Mouse (Mus musculus): ENCODE measurements around the gene Arntl. TPM values are rescaled to one million over a fixed set of nuclear protein-coding genes. Genes with fewer than 3 reads are reported as not detected.
A peak's percentile ranks its signal among the peaks of the same experiment; 100 is the strongest.

Arntl gene
- total RNA-seq, 2 experiments from 2014 or later: 41.9 to 45.7 TPM

DNA sequence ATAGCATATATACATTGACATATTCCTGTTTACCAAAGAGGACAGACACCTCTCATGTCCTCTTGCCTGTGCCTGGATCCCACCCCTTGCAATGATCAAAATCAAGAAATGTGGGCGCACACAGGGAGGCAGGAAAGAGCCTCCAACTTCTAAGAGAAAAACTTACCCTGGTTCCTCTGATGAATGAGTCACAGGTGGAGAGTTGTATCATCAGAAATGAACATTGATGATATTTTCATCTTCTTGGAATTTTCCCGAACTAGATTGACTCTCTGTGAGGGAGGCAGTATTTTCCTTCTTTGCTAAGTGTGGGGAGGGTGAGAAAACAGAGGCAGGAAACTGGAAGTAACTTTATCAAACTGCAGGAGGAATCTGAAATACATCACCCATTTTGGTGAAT lies 78.1 kb downstream of the Arntl start:
- DNase-seq (ENCODE audit: low spot score in 2 of 2): no peak

DNA sequence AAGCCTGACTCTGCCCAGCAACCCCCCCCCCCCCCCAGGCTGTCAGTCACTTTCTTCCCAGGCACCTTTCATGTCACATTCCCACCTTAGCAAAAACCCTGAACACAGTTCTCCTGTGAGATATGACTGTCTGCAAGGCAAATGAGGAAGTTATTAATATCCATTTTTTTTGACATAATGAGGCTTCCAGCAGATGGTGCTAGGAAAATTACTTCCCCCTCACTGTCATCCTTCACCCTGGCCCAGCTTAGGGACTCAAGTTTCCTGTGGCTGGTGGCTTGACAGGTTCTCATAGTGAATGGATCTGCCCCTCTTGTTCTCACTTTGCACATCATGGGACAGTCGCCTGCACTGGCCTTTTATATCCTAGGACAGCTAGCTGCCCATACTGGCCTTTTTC lies 81.9 kb downstream of the Arntl start:
- no peak for DNase-seq (ENCODE audit: low spot score in 2 of 2)

DNA sequence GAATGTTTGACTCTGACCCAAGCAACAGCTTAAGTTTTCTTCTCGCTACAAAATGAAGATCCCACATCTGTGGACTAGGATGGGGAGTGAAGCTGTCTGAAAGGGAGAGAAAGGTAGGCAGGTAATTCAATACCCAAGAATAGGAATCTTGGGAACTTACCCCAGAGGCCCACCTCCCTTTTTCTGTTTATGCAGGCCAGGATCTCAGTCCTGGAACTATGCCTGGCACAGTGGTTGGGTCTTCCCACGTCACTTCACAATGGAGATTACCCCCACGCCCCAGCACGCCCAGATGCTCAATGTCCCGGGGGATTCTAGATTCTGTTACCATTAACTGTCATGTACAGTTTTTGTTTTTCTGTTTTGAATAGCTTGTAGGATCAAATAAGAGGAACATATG lies 84.5 kb downstream of the Arntl start:
- no peak for DNase-seq (ENCODE audit: low spot score in 2 of 2)

DNA sequence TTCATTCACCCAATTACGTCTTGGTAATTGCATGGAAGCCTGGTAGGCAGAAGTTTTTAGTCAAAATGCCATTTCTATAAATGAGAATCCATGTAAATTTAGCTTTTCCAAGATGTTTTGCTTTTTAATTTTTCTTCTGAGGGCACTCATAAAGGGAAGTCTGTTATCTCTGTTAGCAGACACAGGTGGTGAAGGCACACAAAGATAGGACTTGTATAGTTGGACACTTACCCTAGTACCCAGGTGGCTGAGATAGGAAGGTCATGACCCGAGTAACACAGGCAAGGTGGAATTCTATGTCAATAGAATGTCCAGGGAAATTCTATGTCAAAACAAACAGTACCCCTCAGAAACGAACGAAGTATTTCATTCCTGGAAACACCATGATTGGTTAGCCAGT lies 84.9 kb downstream of the Arntl start:
- no peak for DNase-seq (ENCODE audit: low spot score in 2 of 2)

DNA sequence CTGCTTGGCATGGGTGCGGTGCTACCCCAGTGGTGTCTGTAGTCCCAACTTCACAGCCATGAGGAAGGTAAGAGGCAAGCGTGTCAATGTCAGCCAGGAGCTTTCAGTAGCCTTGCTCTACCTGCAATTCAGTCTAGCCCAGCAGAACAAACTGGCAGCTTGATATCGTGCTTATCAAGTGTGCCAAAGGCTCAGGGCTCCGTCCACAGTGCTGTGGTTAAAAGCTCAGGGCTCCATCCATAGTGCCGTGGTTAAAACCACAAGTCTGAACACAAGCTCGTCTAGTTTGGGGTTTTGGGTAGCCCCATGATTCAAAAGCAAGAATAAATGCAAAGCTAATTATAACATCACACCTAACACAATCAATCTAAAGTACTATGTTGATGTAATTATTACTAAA lies 87.3 kb downstream of the Arntl start:
- no peak for DNase-seq (ENCODE audit: low spot score in 2 of 2)

DNA sequence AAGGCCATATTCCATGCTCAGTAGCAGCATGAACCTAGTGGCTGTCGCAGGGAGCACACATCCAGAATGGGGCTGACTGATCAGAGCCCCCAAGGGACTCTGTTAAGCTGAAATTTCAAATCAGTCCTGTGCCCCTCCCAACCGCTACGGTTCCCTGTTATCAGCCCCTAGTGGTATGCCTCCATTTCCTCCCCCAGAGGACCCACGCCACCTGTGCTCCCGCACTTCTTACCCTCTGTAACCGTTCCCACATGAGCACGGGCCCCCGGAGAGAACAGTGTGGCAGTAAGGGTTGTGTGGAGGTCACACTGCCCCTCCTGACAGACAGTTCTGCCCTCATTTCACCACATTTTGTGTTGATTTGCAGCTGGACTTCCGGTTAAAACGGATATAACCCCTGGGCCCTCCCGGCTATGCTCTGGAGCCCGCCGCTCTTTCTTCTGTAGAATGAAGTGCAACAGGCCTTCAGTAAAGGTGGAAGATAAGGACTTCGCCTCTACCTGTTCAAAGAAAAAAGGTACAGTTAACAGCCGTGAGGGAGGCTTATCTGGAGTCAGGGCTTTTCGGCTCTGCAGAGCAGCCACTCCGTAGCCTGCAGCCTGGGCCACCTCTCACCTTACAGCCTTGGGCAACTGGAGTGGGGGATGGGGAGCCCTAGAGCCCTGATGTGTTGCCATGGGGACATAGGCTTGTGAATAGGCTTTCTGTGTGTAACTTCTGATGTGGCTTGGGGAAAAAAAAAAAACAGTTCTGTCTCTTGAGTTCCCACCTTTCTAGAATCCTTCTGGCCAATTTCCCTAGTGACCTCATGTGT lies 88.0 kb downstream of the Arntl start:
- DNase-seq (ENCODE audit: low spot score in 2 of 2): no peak

DNA sequence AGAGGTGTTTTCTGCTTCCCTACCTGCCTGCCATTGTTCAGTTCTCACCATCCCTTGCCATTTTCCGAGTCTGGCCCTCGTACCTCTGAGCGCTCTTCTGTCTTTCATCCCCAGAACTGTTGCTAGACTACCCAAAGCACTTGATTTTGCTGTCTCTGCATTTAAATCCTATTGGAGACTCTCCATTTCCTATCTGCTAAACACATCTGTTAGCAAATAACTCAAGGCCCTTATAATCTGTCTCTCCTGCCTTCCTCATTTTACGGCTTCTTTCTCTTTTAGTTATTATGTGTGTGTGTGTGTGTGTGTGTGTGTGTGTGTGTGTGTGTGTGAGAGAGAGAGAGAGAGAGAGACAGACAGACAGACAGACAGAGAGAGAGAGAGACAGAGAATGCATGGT lies 90.5 kb downstream of the Arntl start:
- DNase-seq (ENCODE audit: low spot score in 2 of 2): no peak

DNA sequence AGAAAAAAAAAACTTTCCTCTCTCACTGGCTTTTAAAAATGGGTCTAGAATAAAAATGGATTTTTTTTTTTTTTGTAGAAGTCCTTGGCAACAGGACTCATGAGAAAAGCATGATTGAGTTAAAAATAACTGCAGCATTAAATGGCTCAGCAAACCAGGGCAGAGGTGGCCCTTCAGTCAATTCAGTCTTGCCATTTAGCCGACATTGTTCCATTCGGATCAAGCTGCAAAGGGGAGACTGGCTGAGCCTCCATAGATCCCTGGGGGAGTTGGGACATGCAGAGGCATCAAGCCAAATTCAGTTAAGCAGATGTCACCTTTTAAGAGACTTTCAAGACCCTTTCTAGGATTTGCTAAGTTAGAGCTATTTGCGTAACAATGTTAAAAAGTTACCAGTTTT lies 102.9 kb downstream of the Arntl start:
- no peak for DNase-seq (ENCODE audit: low spot score in 2 of 2)

DNA sequence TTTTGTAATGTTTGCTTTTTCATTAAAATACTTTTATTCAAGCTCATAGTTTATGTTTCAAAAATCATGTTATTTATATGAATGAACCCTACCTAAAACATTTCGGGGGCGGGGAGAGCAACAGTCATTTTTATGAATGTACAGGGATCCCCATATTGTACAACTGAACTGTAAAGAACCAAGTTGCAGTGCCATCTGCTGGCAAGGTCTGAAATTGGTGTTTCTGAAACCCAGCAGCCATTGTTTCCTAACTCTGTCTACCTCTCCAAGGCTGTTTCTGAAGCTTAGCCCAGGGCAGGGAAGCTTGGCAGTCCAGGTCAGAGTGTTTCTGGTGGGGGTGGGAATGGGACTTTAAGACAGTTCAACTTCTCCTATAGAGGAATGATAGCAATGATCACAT lies 104.5 kb downstream of the Arntl start:
- peak; percentile 48 for DNase-seq (ENCODE audit: low spot score in 2 of 2)

DNA sequence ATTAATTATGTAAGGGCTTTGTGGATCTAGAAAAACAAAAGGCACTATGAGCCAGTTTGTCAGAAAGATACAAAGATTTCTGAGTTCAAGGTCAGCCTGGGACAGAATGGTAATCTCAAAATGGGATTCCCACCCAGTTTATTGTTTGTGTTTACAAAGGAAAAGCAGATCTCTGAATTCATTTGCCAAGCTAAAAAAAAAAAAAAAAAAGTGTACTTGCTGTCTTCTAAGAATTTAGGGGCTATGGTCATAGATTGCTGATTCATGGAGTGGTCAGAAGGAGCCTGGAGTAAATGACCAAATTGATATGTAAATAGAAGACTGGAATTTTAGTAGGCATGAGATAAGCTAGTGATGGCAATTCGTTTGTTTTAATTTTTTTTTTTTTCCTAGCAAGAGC lies 112.9 kb downstream of the Arntl start:
- no peak for DNase-seq (ENCODE audit: low spot score in 2 of 2)

DNA sequence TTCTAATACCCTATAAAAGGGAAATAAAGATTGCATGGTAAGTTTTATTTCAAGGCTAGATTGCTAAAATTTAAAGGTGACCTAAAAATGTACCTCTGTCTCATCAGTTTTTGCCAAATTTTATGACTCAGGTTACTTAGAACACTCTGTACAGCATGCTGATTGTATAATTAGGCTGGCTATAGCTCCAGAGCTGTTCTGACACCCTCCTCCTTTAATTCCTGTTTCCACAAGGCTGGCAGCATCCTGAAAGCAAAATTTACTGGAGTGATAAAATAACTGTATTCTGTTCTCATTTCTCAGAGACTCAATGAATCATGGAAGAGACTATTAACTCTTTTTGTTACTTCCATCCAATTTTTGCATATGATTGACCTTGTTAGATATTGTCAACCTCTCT lies 126.8 kb downstream of the Arntl start:
- no peak for DNase-seq (ENCODE audit: low spot score in 2 of 2)

DNA sequence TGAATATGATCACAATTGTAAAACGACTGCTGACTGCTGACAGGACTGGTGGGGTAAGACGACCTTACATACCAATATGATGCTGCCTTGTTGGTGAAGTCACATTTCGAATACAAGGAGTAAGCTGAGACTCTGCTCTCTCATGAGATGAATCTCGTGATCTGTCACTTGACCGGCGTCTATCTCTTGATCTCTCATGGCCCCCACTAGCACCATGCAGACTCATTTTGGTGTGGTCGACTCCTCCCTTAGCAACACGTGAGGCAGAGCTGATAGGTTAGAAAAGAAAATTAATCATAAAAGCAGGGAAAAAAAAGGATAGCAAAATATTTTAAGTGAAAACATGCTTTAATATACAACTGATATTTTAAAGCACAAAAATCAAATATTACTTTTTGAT lies 128.0 kb downstream of the Arntl start:
- no peak for DNase-seq (ENCODE audit: low spot score in 2 of 2)

DNA sequence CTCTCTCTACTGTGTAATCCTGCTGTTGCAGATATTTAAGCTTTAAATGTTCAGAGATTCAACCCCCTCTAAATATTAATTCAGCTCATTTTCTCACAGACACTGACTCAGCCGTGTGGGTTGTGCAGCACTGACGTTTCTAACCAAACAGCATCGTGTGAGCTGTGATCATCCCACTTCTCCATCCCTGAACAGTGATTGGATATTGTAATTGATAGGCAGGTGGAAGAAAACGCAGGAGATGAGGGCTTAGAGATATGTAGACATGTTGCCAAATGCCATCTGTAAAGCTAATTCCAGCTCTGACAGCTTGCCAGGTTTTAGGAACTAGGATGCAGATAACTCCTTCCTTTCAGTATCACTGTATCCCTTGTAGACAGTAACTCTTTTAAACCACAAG lies 140.0 kb downstream of the Arntl start:
- no peak for DNase-seq (ENCODE audit: low spot score in 2 of 2)

DNA sequence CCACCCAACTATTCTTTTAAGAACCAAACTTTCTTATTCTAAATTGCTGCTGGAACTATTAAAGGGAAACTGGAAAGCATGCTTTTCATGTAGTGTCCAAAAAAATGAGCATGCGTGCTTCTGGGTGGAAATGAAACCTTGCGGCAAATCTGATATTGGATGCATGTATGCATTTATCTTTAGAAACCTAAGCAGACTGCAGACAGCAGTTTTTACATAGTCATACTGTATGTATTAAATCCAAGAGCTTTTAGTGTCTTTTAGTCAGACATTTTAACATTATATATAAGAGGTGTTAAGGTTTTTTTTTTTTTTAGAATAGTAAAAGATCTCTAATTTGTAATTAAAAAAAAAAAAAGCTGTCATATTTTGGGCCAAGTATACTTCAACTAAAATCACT lies 140.4 kb downstream of the Arntl start:
- DNase-seq (ENCODE audit: low spot score in 2 of 2): no peak

DNA sequence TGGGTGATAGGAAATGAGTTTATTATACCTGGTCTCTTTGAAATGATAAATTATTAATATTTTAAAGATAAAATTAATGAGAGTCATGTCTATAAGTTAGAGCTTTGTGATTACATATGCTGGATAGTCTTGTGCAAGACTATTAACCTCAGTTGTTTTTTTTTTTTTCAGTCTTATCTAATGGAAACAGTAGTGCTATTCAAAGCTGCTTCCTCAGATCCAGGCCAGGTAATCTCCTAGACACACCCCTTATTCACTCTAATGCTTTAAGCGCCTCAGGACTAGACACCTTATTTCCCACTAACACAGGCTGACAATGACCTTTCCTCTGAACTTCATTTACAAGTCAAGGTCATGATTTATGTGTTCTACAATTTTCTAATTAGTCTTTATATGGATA lies 141.8 kb downstream of the Arntl start:
- DNase-seq (ENCODE audit: low spot score in 2 of 2): no peak

Other genes starting within 250 kb of the Arntl start
- gene Btbd10, start 161.9 kb downstream of the Arntl start, total RNA-seq (2021): 10 to 100 TPM; 15.0 to 18.6 TPM
- not detected for gene Pth, start 181.1 kb downstream of the Arntl start, total RNA-seq (2021)

Measured in adrenal gland, adult 18-20 months (tissue).